Mouse (Mus musculus) liver, embryonic 12.5 days (tissue): ENCODE measurements around the gene Hoxa7. TPM values are rescaled to one million over a fixed set of nuclear protein-coding genes. Genes with fewer than 3 reads are reported as not detected.

Experiments
- ATAC-seq: fragments of 200-750 bp; cut with Nextera tagmentation; 2 replicates; pipeline ENCODE4 v1.8.0; 2017; ENCODE audit warnings: moderate number of reproducible peaks, mild to moderate bottlenecking, moderate library complexity
- H3K27ac ChIP-seq: fragments of 300-500 bp; sonication (generic); 2 replicates; pipeline ENCODE4 v1.5.1; 2016; ENCODE audit warnings: mild to moderate bottlenecking
- H3K27me3 ChIP-seq: fragments of 300-500 bp; sonication (generic); replicated peaks from 2 replicates; pipeline ENCODE4 v1.6.1; 2016; ENCODE audit warnings: mild to moderate bottlenecking, moderate library complexity
- H3K36me3 ChIP-seq: fragments of 300-500 bp; sonication (generic); 2 replicates; pipeline ENCODE4 v1.6.1; 2016; ENCODE audit warnings: mild to moderate bottlenecking, moderate library complexity
- H3K4me1 ChIP-seq: fragments of 300-500 bp; sonication (generic); 2 replicates; pipeline ENCODE4 v1.6.1; 2016
- H3K4me2 ChIP-seq: fragments of 300-500 bp; sonication (generic); 2 replicates; pipeline ENCODE4 v1.6.1; 2016; ENCODE audit warnings: mild to moderate bottlenecking, moderate library complexity
- H3K4me3 ChIP-seq: fragments of 300-500 bp; sonication (generic); 2 replicates; pipeline ENCODE4 v1.5.1; 2016; ENCODE audit warnings: mild to moderate bottlenecking, moderate library complexity
- H3K9ac ChIP-seq: fragments of 300-500 bp; sonication (generic); 2 replicates; pipeline ENCODE4 v1.6.1; 2016; ENCODE audit warnings: mild to moderate bottlenecking, moderate library complexity
- H3K9me3 ChIP-seq: fragments of 300-500 bp; sonication (generic); replicated peaks from 2 replicates; pipeline ENCODE4 v1.6.1; 2016; ENCODE audit warnings: mild to moderate bottlenecking, moderate library complexity
- WGBS: fragments of 180-500 bp; shearing (Covaris S2); methylation state at CpG from one replicate; pipeline ENCODE4 v1.1.7; 2016; ENCODE audit not compliant: insufficient replicate concordance; 5-methylcytosine and 5-hydroxymethylcytosine counted together
- polyA plus RNA-seq: library from polyadenylated mRNA; unstranded; fragments of >200 nt; fragmentation: Nextera tagmentation; extraction: Ambion mirVana; gene quantifications from 2 replicates; pipeline ENCODE4 v1.2.1, GENCODE M21; 2016

Hoxa7 gene
- polyA plus RNA-seq, 1 experiment from 2014 or later, result 0.74 TPM

GRCm38 (mm10) chr6:52209685-52210046 lies 12.0 kb downstream of the Hoxa7 start:
- H3K4me1 ChIP-seq, result peaks cover 10% of the 10 kb centered on the region
- no peak for ATAC-seq
- no peak overlapping the region for H3K9ac ChIP-seq
- H3K27me3 ChIP-seq, result peaks cover 100% of the 10 kb centered on the region
- no peak overlapping the region for H3K4me2 ChIP-seq
- H3K4me3 ChIP-seq, result no peak overlapping the region
- WGBS, result 15% methylated on average over 12 of the region's 12 CpGs
- no peaks in the 10 kb centered on the region for H3K36me3 ChIP-seq
- no peak overlapping the region for H3K27ac ChIP-seq
- no peaks in the 10 kb centered on the region for H3K9me3 ChIP-seq

GRCm38 (mm10) chr6:52208868-52209684 lies 12.6 kb downstream of the Hoxa7 start:
- Histone ChIP-seq H3K4me1 (peaks cover 15% of the 10 kb centered on the region), H3K27me3 (peaks cover 100% of the 10 kb centered on the region), H3K27ac (no peak overlapping the region), H3K9me3 (no peaks in the 10 kb centered on the region), H3K9ac (no peak overlapping the region), H3K4me3 (peak overlapping the region; percentile 13), H3K4me2 (peak overlapping the region; percentile 43), H3K36me3 (no peaks in the 10 kb centered on the region)
- WGBS, result 8% methylated on average over 18 of the region's 18 CpGs
- no peak for ATAC-seq

GRCm38 (mm10) chr6:52208072-52208867 lies 13.4 kb downstream of the Hoxa7 start, which contains the start of gene Hoxa6:
Gene Hoxa6 (minus strand): TSS chr6:52208722.
- no peaks in the 10 kb centered on the region for H3K36me3 ChIP-seq
- H3K9ac ChIP-seq, result no peak within 1 kb of the TSS
- no peak for ATAC-seq
- WGBS, result 4% methylated on average over 47 of the region's 47 CpGs
- no peaks in the 10 kb centered on the region for H3K9me3 ChIP-seq
- peak within 1 kb of the TSS; percentile 13 for H3K4me3 ChIP-seq
- H3K27me3 ChIP-seq, result peaks cover 100% of the 10 kb centered on the region
- peaks cover 18% of the 10 kb centered on the region for H3K4me1 ChIP-seq
- H3K4me2 ChIP-seq, result peak within 1 kb of the TSS; percentile 43
- H3K27ac ChIP-seq, result no peak within 1 kb of the TSS

GRCm38 (mm10) chr6:52207684-52207976 lies 14.0 kb downstream of the Hoxa7 start:
- no peak overlapping the region for H3K4me2 ChIP-seq
- ATAC-seq, result no peak
- H3K4me1 ChIP-seq, result peaks cover 14% of the 10 kb centered on the region
- no peaks in the 10 kb centered on the region for H3K36me3 ChIP-seq
- no peak overlapping the region for H3K4me3 ChIP-seq
- H3K27ac ChIP-seq, result no peak overlapping the region
- no peak overlapping the region for H3K9ac ChIP-seq
- no peaks in the 10 kb centered on the region for H3K9me3 ChIP-seq
- H3K27me3 ChIP-seq, result peaks cover 100% of the 10 kb centered on the region

- Histone ChIP-seq H3K4me3 (no peak overlapping the region), H3K36me3 (no peaks in the 10 kb centered on the region), H3K4me1 (peaks cover 13% of the 10 kb centered on the region), H3K27ac (no peak overlapping the region), H3K4me2 (no peak overlapping the region), H3K27me3 (peaks cover 100% of the 10 kb centered on the region), H3K9me3 (no peaks in the 10 kb centered on the region), H3K9ac (no peak overlapping the region)
- ATAC-seq, result no peak
- 6% methylated on average over 4 of the region's 4 CpGs for WGBS
Observed at GRCm38 (mm10) chr6:52206882-52207683, 14.6 kb downstream of the Hoxa7 start.

GRCm38 (mm10) chr6:52205638-52206621 lies 15.7 kb downstream of the Hoxa7 start:
- H3K36me3 ChIP-seq, result no peaks in the 10 kb centered on the region
- no peak overlapping the region for H3K9ac ChIP-seq
- H3K4me2 ChIP-seq, result 0 out of 2 replicates have a peak overlapping the region, but pooled peaks have one; percentile 5
- peaks cover 100% of the 10 kb centered on the region for H3K27me3 ChIP-seq
- no peak for ATAC-seq
- WGBS, result 6% methylated on average over 55 of the region's 55 CpGs
- H3K9me3 ChIP-seq, result no peaks in the 10 kb centered on the region
- peaks cover 8% of the 10 kb centered on the region; the same call in 1 of the 2 replicates for H3K4me1 ChIP-seq
- no peak overlapping the region for H3K4me3 ChIP-seq
- H3K27ac ChIP-seq, result no peak overlapping the region

GRCm38 (mm10) chr6:52205221-52205620 lies 16.4 kb downstream of the Hoxa7 start:
- no peaks in the 10 kb centered on the region for H3K9me3 ChIP-seq
- no peak overlapping the region for H3K27ac ChIP-seq
- 7% methylated on average over 14 of the region's 14 CpGs for WGBS
- H3K27me3 ChIP-seq, result peaks cover 100% of the 10 kb centered on the region
- no peak overlapping the region for H3K4me3 ChIP-seq
- no peak overlapping the region for H3K9ac ChIP-seq
- H3K4me1 ChIP-seq, result peaks cover 8% of the 10 kb centered on the region; the same call in 1 of the 2 replicates
- ATAC-seq, result no peak
- H3K36me3 ChIP-seq, result no peaks in the 10 kb centered on the region
- no peak overlapping the region for H3K4me2 ChIP-seq

- no peaks in the 10 kb centered on the region for H3K9me3 ChIP-seq
- no peak within 1 kb of the TSS for H3K27ac ChIP-seq
- peaks cover 100% of the 10 kb centered on the region for H3K27me3 ChIP-seq
- peak within 1 kb of the TSS; percentile 53 for H3K4me3 ChIP-seq
- WGBS, result under 1% methylated on average over 64 of the region's 65 CpGs
- peak within 1 kb of the TSS; percentile 61 for H3K9ac ChIP-seq
- H3K36me3 ChIP-seq, result no peaks in the 10 kb centered on the region
- no peak for ATAC-seq
- H3K4me2 ChIP-seq, result peak within 1 kb of the TSS; percentile 68
- peaks cover 8% of the 10 kb centered on the region; the same call in 1 of the 2 replicates for H3K4me1 ChIP-seq
Observed at GRCm38 (mm10) chr6:52204050-52204752, 17.5 kb downstream of the Hoxa7 start, which contains the start of gene Hoxa5. Gene Hoxa5 (minus strand): TSS chr6:52204587.

- Histone ChIP-seq H3K4me3 (peak overlapping the region; percentile 53), H3K4me1 (peaks cover 8% of the 10 kb centered on the region; the same call in 1 of the 2 replicates), H3K9ac (peak overlapping the region; percentile 61), H3K27me3 (peaks cover 100% of the 10 kb centered on the region), H3K36me3 (no peaks in the 10 kb centered on the region), H3K4me2 (peak overlapping the region; percentile 68), H3K9me3 (no peaks in the 10 kb centered on the region), H3K27ac (no peak overlapping the region)
- no peak for ATAC-seq
- WGBS, result under 1% methylated on average over 44 of the region's 46 CpGs
Observed at GRCm38 (mm10) chr6:52203371-52204049, 18.1 kb downstream of the Hoxa7 start.

- Histone ChIP-seq H3K36me3 (no peaks in the 10 kb centered on the region), H3K4me2 (peak overlapping the region; percentile 68), H3K4me1 (peaks cover 8% of the 10 kb centered on the region; the same call in 1 of the 2 replicates), H3K4me3 (peak overlapping the region; percentile 53), H3K27ac (no peak overlapping the region), H3K27me3 (peaks cover 100% of the 10 kb centered on the region), H3K9me3 (no peaks in the 10 kb centered on the region), H3K9ac (peak overlapping the region; percentile 61)
- WGBS, result under 1% methylated on average over 10 of the region's 10 CpGs
- ATAC-seq, result no peak
Observed at GRCm38 (mm10) chr6:52203121-52203370, 18.6 kb downstream of the Hoxa7 start.
